Mouse (Mus musculus) heart, embryonic 14.5 days (tissue): Measurements from ENCODE around the gene Vash2. TPM values are rescaled to one million over a fixed set of nuclear protein-coding genes. Genes with fewer than 3 reads are reported as not detected.

Source experiments
- ATAC-seq: fragments of 200-750 bp; cut with Nextera tagmentation; 2 replicates; pipeline ENCODE4 v1.8.0; 2017; ENCODE audit warnings: low read depth, moderate TSS enrichment; ENCODE audit not compliant: insufficient number of reproducible peaks, insufficient read depth, low FRiP score
- H3K27ac ChIP-seq, 2 experiments: fragments of 200-500 bp in 1 of 2; fragments of 300-500 bp in 1 of 2; sonication (generic) in 1 of 2; replicated peaks in 1 of 2; 2 replicates each; pipeline ENCODE4 v1.5.1; 2012 to 2014; ENCODE audit warnings: low read depth in 2 of 2, low read length in 2 of 2, control low read depth in 1 of 2, mild to moderate bottlenecking in 1 of 2, mixed read lengths in 1 of 2; ENCODE audit not compliant: control insufficient read depth in 1 of 2, insufficient read depth in 1 of 2
- H3K27me3 ChIP-seq: fragments of 300-500 bp; sonication (generic); 2 replicates; pipeline ENCODE4 v1.6.1; 2014; ENCODE audit warnings: mild to moderate bottlenecking, low read length, control low read depth; ENCODE audit not compliant: control insufficient read depth, insufficient read depth
- H3K36me3 ChIP-seq: fragments of 300-500 bp; sonication (generic); 2 replicates; pipeline ENCODE4 v1.6.1; 2014; ENCODE audit warnings: mild to moderate bottlenecking, control low read depth, low read length, mixed read lengths; ENCODE audit not compliant: control insufficient read depth, insufficient read depth
- H3K4me1 ChIP-seq, 2 experiments: fragments of 200-500 bp in 1 of 2; fragments of 300-500 bp in 1 of 2; sonication (generic) in 1 of 2; 2 replicates each; pipeline ENCODE4 v1.6.1; 2012 to 2014; ENCODE audit warnings: low read length in 2 of 2, control low read depth in 1 of 2, mixed read lengths in 1 of 2; ENCODE audit not compliant: control insufficient read depth in 2 of 2, insufficient read depth in 2 of 2
- H3K4me2 ChIP-seq: fragments of 300-500 bp; sonication (generic); 2 replicates; pipeline ENCODE4 v1.6.1; 2014; ENCODE audit warnings: mild to moderate bottlenecking, low read length
- H3K4me3 ChIP-seq, 2 experiments: fragments of 200-500 bp in 1 of 2; fragments of 300-500 bp in 1 of 2; sonication (generic) in 1 of 2; 2 replicates each; pipeline ENCODE4 v1.5.1; 2012 to 2014; ENCODE audit warnings: low read length in 2 of 2, mild to moderate bottlenecking in 2 of 2, control low read depth in 1 of 2, low read depth in 1 of 2, moderate library complexity in 1 of 2; ENCODE audit not compliant: control insufficient read depth in 1 of 2, insufficient read depth in 1 of 2
- H3K9ac ChIP-seq: fragments of 300-500 bp; sonication (generic); 2 replicates; pipeline ENCODE4 v1.6.1; 2014; ENCODE audit warnings: mild to moderate bottlenecking, low read length
- H3K9me3 ChIP-seq: fragments of 300-500 bp; sonication (generic); 2 replicates; pipeline ENCODE4 v1.6.1; 2016; ENCODE audit warnings: low read length, control low read depth; ENCODE audit not compliant: control insufficient read depth
- WGBS: fragments of 180-500 bp; shearing (Covaris S2); extraction: QIAGEN DNeasy Blood & Tissue Kit; methylation state at CpG from one replicate; pipeline ENCODE4 v1.1.7; 2014; 5-methylcytosine and 5-hydroxymethylcytosine counted together
- polyA plus RNA-seq: library from polyadenylated mRNA; unstranded; fragments of >200 nt; fragmentation: Nextera tagmentation; extraction: Ambion mirVana; gene quantifications from 2 replicates; pipeline ENCODE4 v1.2.1, GENCODE M21; 2014

Gene Vash2
- polyA plus RNA-seq, 1 experiment from 2014 or later = 63.4 TPM

DNA sequence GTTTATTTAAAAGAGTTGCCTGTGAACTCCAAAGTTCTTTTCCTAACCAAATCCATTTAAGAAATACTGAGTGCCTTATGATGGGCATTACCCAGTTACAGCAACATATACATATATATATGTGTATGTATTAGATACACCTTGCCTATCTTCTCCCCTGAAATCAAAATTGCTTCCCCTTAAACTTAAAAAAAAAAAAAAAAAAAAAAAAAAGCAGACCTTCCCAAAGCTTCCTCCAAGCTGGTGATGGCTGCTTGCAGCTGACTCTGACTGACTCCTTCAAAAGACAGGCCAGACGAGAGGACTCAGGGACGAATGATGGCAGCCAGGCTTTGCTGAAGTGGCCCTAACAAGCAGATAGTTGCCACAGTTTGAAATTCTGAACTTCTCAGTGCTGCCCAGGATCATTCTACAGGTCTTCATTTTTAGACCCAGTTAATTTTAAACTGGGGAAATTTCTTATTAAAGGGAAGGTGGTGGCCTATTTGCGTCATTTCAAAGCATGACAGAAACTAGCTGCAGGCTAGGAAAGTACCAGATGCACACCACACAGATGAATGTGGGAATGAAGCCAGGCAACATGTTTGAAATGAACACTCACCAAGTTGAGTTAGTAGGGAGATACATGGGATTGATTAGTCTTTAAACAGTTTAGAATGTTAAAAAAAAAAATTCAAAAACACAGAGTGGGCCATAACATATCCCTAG is 41.3 kb upstream of the Vash2 start:
- WGBS = 71% methylated on average over 3 of the region's 3 CpGs
- Histone ChIP-seq H3K9ac (no peak overlapping the region), H3K4me1 (peaks cover 3 to 10% of the 10 kb centered on the region in 2 experiments; a peak in 3 of 4 replicates), H3K9me3 (no peaks in the 10 kb centered on the region), H3K36me3 (peaks cover 28% of the 10 kb centered on the region), H3K27ac (no peak overlapping the region), H3K4me3 (no peak overlapping the region), H3K4me2 (no peak overlapping the region), H3K27me3 (no peaks in the 10 kb centered on the region)
- no peak for ATAC-seq

DNA sequence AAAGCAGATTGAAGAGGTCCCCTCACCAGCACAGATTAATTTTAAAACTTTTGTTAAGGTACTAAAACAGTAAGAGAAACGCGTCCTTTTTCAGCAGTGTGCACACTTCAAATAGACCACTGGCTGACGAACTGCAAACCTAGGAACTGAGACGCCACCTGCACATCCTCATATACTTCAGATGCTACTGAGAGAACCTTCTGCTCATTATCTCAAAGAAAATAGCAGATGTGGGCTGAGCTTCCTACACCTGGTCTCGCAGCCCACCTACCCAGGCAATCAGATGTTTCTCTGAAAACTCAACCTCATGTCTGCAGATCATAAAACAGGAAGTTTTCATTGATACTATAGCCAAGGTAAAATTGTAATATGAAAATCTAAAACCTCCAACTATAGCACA is 40.7 kb upstream of the Vash2 start:
- no peak overlapping the region for H3K4me3 ChIP-seq
- H3K9me3 ChIP-seq = no peaks in the 10 kb centered on the region
- H3K27ac ChIP-seq = no peak overlapping the region
- peaks cover 34% of the 10 kb centered on the region for H3K36me3 ChIP-seq
- no peak overlapping the region for H3K9ac ChIP-seq
- 90% methylated on average over 5 of the region's 5 CpGs for WGBS
- H3K4me2 ChIP-seq = no peak overlapping the region
- H3K4me1 ChIP-seq = peaks cover 0 to 6% of the 10 kb centered on the region in 2 experiments; a peak in 2 of 4 replicates
- no peaks in the 10 kb centered on the region for H3K27me3 ChIP-seq
- no peak for ATAC-seq

DNA sequence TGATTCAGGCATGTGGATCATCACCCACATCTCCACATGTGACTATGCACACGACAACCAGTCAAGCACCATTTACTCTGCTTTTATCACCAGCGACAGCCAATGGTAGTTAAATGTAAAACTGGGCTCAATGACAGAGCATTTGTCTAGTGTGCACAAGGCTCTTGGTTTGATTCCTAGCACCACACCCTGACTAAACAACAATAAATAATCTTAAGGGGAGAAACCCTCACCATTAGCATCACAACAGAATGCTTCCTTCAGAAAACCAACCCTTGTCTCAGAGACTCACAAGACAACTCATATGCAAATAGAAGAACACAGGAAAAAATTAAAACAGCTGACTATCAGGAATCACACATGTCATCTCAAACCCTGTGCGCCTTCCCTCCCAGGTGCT is 35.2 kb upstream of the Vash2 start:
- WGBS = 94% methylated on average over 3 of the region's 3 CpGs
- H3K4me3 ChIP-seq = no peak overlapping the region
- H3K9me3 ChIP-seq = no peaks in the 10 kb centered on the region
- no peak overlapping the region for H3K27ac ChIP-seq
- no peak overlapping the region for H3K9ac ChIP-seq
- H3K4me1 ChIP-seq = no peaks in the 10 kb centered on the region
- peaks cover 67% of the 10 kb centered on the region for H3K36me3 ChIP-seq
- no peak for ATAC-seq
- no peaks in the 10 kb centered on the region for H3K27me3 ChIP-seq
- H3K4me2 ChIP-seq = no peak overlapping the region

DNA sequence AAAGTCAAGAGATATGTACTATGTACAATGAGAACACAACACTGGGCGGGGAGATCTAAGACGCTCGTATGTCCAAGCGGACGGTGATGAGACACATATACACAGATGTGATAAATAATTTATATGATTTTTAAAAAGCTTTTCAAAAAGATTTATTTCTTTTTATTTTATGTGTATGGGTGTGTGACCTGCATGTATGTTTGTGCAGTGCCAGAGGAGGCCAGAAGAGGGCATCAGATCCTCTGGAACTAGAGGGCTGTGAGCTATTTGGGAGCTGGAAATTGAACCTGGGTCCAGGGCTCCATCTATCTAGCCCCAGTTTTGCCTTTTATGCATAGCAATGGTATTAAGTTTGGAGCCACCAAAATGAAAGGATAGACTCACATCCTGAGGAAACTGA is 29.6 kb upstream of the Vash2 start:
- Histone ChIP-seq H3K4me2 (no peak overlapping the region), H3K36me3 (peaks cover 81% of the 10 kb centered on the region)
- no peak for ATAC-seq

DNA sequence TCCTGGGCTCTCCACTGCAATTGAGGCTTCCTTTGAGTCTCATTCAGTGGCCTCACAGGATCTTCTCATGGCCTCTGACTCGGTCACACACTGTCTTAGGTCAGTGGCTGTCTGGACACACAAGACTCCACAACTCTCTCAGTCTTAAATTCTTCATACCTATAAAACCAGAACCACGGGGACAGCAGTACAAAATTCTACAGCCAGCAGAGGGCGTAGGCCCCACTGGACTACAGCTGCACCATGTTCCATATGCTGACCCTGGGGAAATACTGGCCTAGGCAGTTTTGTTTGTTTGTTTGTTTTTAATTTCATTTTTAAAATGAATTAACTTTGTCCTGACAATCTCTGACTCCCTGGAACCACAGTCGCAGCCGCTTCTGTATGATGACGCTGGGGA is 23.1 kb upstream of the Vash2 start:
- Histone ChIP-seq H3K9ac (no peak overlapping the region), H3K27me3 (no peaks in the 10 kb centered on the region), H3K27ac (no peak overlapping the region), H3K4me1 (no peaks in the 10 kb centered on the region), H3K4me2 (no peak overlapping the region), H3K9me3 (peaks cover 5% of the 10 kb centered on the region), H3K4me3 (no peak overlapping the region), H3K36me3 (peaks cover 20% of the 10 kb centered on the region)
- WGBS = 62% methylated on average over 6 of the region's 6 CpGs
- no peak for ATAC-seq

More for the DNA sequence above, 29.6 kb upstream of the Vash2 start:
- H3K9ac ChIP-seq = no peak overlapping the region
- H3K4me1 ChIP-seq = no peaks in the 10 kb centered on the region
- H3K27ac ChIP-seq = no peak overlapping the region
- H3K4me3 ChIP-seq = no peak overlapping the region
- H3K9me3 ChIP-seq = no peaks in the 10 kb centered on the region
- 94% methylated on average over 5 of the region's 5 CpGs for WGBS
- no peaks in the 10 kb centered on the region for H3K27me3 ChIP-seq

GRCm38 (mm10) chr1:191000686-191001085 is 21.6 kb upstream of the Vash2 start:
- Histone ChIP-seq H3K27me3 (no peaks in the 10 kb centered on the region), H3K27ac (no peak overlapping the region), H3K9ac (no peak overlapping the region), H3K36me3 (peaks cover 10% of the 10 kb centered on the region), H3K4me2 (no peak overlapping the region), H3K9me3 (peaks cover 5% of the 10 kb centered on the region), H3K4me1 (peaks cover under 1% of the 10 kb centered on the region in 2 experiments; a peak in 2 of 4 replicates), H3K4me3 (no peak overlapping the region)
- WGBS = 56% methylated on average over 3 of the region's 3 CpGs
- no peak for ATAC-seq

- no peaks in the 10 kb centered on the region for H3K27me3 ChIP-seq
- no peaks in the 10 kb centered on the region; the same call in 1 of the 2 replicates for H3K36me3 ChIP-seq
- H3K9me3 ChIP-seq = peaks cover 5% of the 10 kb centered on the region
- H3K4me2 ChIP-seq = no peak overlapping the region
- WGBS = 84% methylated on average over 1 of the region's 1 CpGs
- H3K4me1 ChIP-seq = peaks cover 4 to 6% of the 10 kb centered on the region in 2 experiments; a peak in 2 of 4 replicates
- no peak overlapping the region for H3K4me3 ChIP-seq
- ATAC-seq = no peak
- H3K27ac ChIP-seq = no peak overlapping the region
- no peak overlapping the region for H3K9ac ChIP-seq
Observed at GRCm38 (mm10) chr1:190998027-190998426, 18.9 kb upstream of the Vash2 start.
